Mouse (Mus musculus) spleen, postnatal 14 days (tissue): ENCODE results near the gene Slc16a10.
"Not testable (repeated sequence)": the region's sequence is repeated elsewhere in the genome, so short reads cannot be mapped to it uniquely, and the experiment has no call there.

ENCODE experiments used
- DNase-seq, 2 experiments: peaks; one replicate each; pipeline ENCODE4 v3.0.0; 2021 to 2022; ENCODE audit warnings: low spot score in 2 of 2

Gene Slc16a10

GRCm38 (mm10) chr10:40028091-40028490 lies 114.0 kb downstream of the Slc16a10 start:
- DNase-seq = no peak

- no peak for DNase-seq
These were observed 115.5 kb downstream of the Slc16a10 start for GRCm38 (mm10) chr10:40026546-40026945.

GRCm38 (mm10) chr10:40025560-40025959 lies 116.5 kb downstream of the Slc16a10 start:
- no peak for DNase-seq

GRCm38 (mm10) chr10:40024554-40025428 lies 117.3 kb downstream of the Slc16a10 start, which contains the start of gene Mfsd4b1:
Gene Mfsd4b1 (minus strand): TSS chr10:40025268.
- peak in 1 of 2 experiments; percentile 23 for DNase-seq

- no peak for DNase-seq
These were observed 121.7 kb downstream of the Slc16a10 start for GRCm38 (mm10) chr10:40020401-40020800.

- no peak for DNase-seq
These were observed 122.6 kb downstream of the Slc16a10 start for GRCm38 (mm10) chr10:40019492-40019891.

- no peak for DNase-seq
These were observed 123.7 kb downstream of the Slc16a10 start for GRCm38 (mm10) chr10:40018261-40018860.

GRCm38 (mm10) chr10:40009591-40009990 lies 132.5 kb downstream of the Slc16a10 start:
- no peak for DNase-seq

GRCm38 (mm10) chr10:40008847-40009246 lies 133.2 kb downstream of the Slc16a10 start:
- DNase-seq = not testable (repeated sequence)

GRCm38 (mm10) chr10:40007953-40008352 lies 134.1 kb downstream of the Slc16a10 start:
- no peak for DNase-seq

- no peak for DNase-seq
These were observed 135.1 kb downstream of the Slc16a10 start for GRCm38 (mm10) chr10:40006963-40007362.

- no peak for DNase-seq
These were observed 141.3 kb downstream of the Slc16a10 start for GRCm38 (mm10) chr10:40000746-40001145.

GRCm38 (mm10) chr10:39991155-39991554 lies 150.9 kb downstream of the Slc16a10 start:
- no peak for DNase-seq

GRCm38 (mm10) chr10:39986466-39986865 lies 155.6 kb downstream of the Slc16a10 start, which contains the start of gene Mfsd4b5:
Gene Mfsd4b5 (minus strand): TSS chr10:39986646.
- no peak for DNase-seq
